Mouse (Mus musculus) adipocyte (in vitro differentiated cells): ENCODE results near the gene Gja8.

Experiments used
- DNase-seq: peaks from one replicate; pipeline ENCODE4 v3.0.0-alpha.2; 2016; ENCODE audit warnings: low spot score

The Gja8 gene

GRCm38 (mm10) chr3:96879536-96879935 lies 46.3 kb downstream of the Gja8 start:
- no peak for DNase-seq

- no peak for DNase-seq
Observed at GRCm38 (mm10) chr3:96874808-96875571, 50.8 kb downstream of the Gja8 start.

GRCm38 (mm10) chr3:96872501-96872900 lies 53.3 kb downstream of the Gja8 start:
- DNase-seq, result no peak

- no peak for DNase-seq
Observed at GRCm38 (mm10) chr3:96871070-96871469, 54.8 kb downstream of the Gja8 start.

- no peak for DNase-seq
Observed at GRCm38 (mm10) chr3:96870270-96870669, 55.5 kb downstream of the Gja8 start.

- no peak for DNase-seq
Observed at GRCm38 (mm10) chr3:96869091-96869490, 56.7 kb downstream of the Gja8 start.

- DNase-seq, result no peak
Observed at GRCm38 (mm10) chr3:96868566-96868965, 57.3 kb downstream of the Gja8 start.

GRCm38 (mm10) chr3:96867863-96868262 lies 58.0 kb downstream of the Gja8 start:
- no peak for DNase-seq
